Mouse (Mus musculus): Measurements from ENCODE around the gene Lekr1. TPM values are rescaled to one million over a fixed set of nuclear protein-coding genes. Genes with fewer than 3 reads are reported as not detected.
A peak's percentile ranks its signal among the peaks of the same experiment; 100 is the strongest.

The Lekr1 gene
- polyA plus RNA-seq, 1 experiment from 2014 or later = 8.6 TPM

DNA sequence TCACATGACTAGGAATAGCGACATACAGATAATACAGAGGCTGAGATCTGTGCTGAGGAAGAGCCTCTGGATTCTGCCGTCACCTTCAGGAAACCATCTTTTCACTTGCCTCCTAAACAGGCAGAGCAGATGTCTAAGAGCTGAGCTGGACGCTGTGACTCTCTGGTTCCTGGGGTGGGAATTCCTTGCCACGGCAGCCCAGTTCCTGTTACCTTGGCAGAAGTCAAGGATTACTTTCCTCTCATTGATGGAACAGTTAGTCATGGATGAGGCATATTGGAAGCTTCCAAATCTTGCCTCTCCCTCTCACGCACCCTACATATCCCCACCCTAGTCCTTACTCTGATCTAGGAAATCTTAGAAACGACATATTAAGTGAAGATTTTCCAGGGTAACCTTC is 203.7 kb downstream of the Lekr1 start:
- ATAC-seq (replicated peaks; ENCODE audit: low FRiP score, low TSS enrichment, low read depth) = no peak
- Histone ChIP-seq H3K9ac (ENCODE audit: low read length) (no peak overlapping the region), H3K4me3 (ENCODE audit: low read depth, low read length) (no peak overlapping the region), H3K9me3 (ENCODE audit: control insufficient read depth, low read length) (no peaks in the 10 kb centered on the region), H3K4me1 (replicated peaks; ENCODE audit: control insufficient read depth, insufficient read depth, low read length) (peaks cover 13% of the 10 kb centered on the region), H3K27ac (ENCODE audit: low read depth) (no peak overlapping the region), H3K4me2 (ENCODE audit: low read length) (no peak overlapping the region), H3K27me3 (replicated peaks; ENCODE audit: control insufficient read depth, insufficient read depth, low read length) (no peaks in the 10 kb centered on the region), H3K36me3 (ENCODE audit: control insufficient read depth, insufficient read depth, low read length) (no peaks in the 10 kb centered on the region)
- DNase-seq (ENCODE audit: low spot score) = no peak
- 71% methylated on average over 6 of the region's 6 CpGs for WGBS

DNA sequence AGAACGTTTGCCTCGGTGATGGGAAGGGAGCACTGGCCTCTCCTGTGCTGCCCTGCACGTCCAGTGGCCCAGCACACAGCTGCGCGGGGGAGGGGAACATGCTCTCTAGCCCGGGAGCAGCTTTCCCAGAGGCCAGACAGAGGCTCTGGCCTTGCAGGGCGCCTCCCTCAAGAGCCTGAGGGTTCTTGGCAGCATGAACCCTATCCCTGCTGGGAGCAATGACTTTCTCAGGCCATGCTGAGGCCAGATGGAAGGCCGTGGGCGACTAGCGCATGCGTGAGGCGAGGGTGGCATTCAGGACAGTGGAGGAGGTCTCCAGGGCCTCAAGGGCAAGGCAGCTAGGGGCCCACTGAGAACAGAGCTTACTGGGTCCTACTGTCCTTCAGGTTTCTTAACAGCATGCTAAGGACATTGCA is 205.2 kb downstream of the Lekr1 start:
- DNase-seq (ENCODE audit: low spot score) (peak; percentile 72), ATAC-seq (replicated peaks; ENCODE audit: low FRiP score, low TSS enrichment, low read depth) (peak; percentile 76; the same call in 1 of the 2 replicates)
- peak overlapping the region; percentile 3; the same call in 1 of the 2 replicates for H3K27ac ChIP-seq (ENCODE audit: low read depth)
- peak overlapping the region; percentile 16; the same call in 1 of the 2 replicates for H3K4me2 ChIP-seq (ENCODE audit: low read length)
- H3K9me3 ChIP-seq (ENCODE audit: control insufficient read depth, low read length) = no peaks in the 10 kb centered on the region
- H3K27me3 ChIP-seq (replicated peaks; ENCODE audit: control insufficient read depth, insufficient read depth, low read length) = no peaks in the 10 kb centered on the region
- no peak overlapping the region for H3K4me3 ChIP-seq (ENCODE audit: low read depth, low read length)
- 0 out of 2 replicates have a peak overlapping the region, but pooled peaks have one; percentile 1 for H3K9ac ChIP-seq (ENCODE audit: low read length)
- H3K4me1 ChIP-seq (replicated peaks; ENCODE audit: control insufficient read depth, insufficient read depth, low read length) = peaks cover 13% of the 10 kb centered on the region
- H3K36me3 ChIP-seq (ENCODE audit: control insufficient read depth, insufficient read depth, low read length) = no peaks in the 10 kb centered on the region
- 13% methylated on average over 12 of the region's 12 CpGs for WGBS

DNA sequence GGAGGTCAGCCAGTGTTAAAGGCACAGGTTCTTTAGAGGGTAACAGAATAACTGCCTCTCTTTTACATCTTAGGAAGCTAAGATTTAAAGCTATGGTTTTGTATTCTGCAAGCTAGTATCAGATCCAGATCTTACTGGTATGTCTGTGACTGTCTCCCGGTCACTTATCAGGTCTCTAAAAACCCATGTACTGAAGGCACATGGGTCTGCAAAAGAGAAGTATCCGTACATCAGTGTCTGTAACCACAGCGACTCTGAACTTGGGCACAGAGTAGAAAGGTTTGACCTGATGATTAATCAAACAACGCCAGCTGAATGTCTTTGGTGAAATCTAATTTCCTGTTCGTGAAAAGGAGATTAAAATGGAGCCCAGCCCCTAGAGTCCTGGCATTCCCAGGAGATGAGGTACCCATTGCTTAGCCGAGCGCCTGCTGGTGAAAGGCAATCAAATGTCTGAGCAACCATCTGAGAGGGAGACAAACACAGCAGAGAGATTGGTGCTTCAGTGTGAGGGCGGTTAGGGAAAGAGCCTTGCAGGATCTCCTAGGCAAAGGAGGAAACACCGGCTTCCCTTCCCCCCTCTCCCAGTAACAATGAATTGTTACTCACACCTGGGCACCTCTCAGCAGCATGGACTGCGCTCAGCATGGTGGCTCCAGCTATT is 205.7 kb downstream of the Lekr1 start:
- no peak overlapping the region for H3K4me3 ChIP-seq (ENCODE audit: low read depth, low read length)
- H3K9me3 ChIP-seq (ENCODE audit: control insufficient read depth, low read length) = no peaks in the 10 kb centered on the region
- ATAC-seq (replicated peaks; ENCODE audit: low FRiP score, low TSS enrichment, low read depth) = no peak; the same call in 1 of the 2 replicates
- no peak overlapping the region for H3K27ac ChIP-seq (ENCODE audit: low read depth)
- H3K27me3 ChIP-seq (replicated peaks; ENCODE audit: control insufficient read depth, insufficient read depth, low read length) = no peaks in the 10 kb centered on the region
- H3K9ac ChIP-seq (ENCODE audit: low read length) = no peak overlapping the region
- 51% methylated on average over 10 of the region's 10 CpGs for WGBS
- H3K4me2 ChIP-seq (ENCODE audit: low read length) = peak overlapping the region; percentile 16; the same call in 1 of the 2 replicates
- H3K36me3 ChIP-seq (ENCODE audit: control insufficient read depth, insufficient read depth, low read length) = no peaks in the 10 kb centered on the region
- peaks cover 13% of the 10 kb centered on the region for H3K4me1 ChIP-seq (replicated peaks; ENCODE audit: control insufficient read depth, insufficient read depth, low read length)
- DNase-seq (ENCODE audit: low spot score) = no peak

DNA sequence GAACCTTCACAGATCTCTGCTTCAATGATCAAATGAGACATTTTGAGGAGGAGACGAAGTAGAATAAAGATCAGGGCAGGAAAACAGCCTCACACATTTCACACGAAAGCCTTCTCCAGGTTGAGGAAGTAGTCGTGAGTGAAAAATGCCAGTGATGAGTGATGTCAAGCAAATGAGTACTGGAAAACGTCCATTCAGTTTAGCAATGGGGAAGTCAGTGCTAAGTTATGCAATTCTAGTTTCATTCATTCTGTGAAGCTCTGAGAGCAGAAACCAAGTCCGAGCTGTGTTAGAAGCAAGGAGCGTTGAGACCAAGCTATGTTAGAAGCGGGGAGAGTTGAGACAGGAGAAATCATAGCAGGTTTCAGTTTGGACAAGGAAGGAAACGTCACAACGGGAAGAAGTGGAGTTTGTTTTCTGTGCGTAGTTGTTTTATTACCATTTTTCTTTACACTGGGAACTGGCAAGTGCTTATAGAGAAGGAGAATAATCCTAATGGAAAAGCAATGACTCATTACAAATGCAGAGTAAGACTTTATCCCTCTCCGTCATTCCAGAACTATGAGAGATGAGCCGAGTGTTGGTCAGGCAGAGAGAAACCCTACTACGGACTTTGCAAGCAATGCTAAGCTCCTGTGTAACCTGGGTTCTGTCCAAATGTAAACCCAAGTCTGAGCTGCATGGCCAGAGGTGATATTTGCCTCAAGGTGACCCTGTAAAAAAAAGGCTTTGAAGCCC is 207.2 kb downstream of the Lekr1 start:
- DNase-seq (ENCODE audit: low spot score) (no peak), ATAC-seq (replicated peaks; ENCODE audit: low FRiP score, low TSS enrichment, low read depth) (no peak)
- Histone ChIP-seq H3K4me3 (ENCODE audit: low read depth, low read length) (no peak overlapping the region), H3K9ac (ENCODE audit: low read length) (no peak overlapping the region), H3K4me2 (ENCODE audit: low read length) (no peak overlapping the region), H3K9me3 (ENCODE audit: control insufficient read depth, low read length) (no peaks in the 10 kb centered on the region), H3K27me3 (replicated peaks; ENCODE audit: control insufficient read depth, insufficient read depth, low read length) (no peaks in the 10 kb centered on the region), H3K27ac (ENCODE audit: low read depth) (no peak overlapping the region), H3K36me3 (ENCODE audit: control insufficient read depth, insufficient read depth, low read length) (no peaks in the 10 kb centered on the region), H3K4me1 (replicated peaks; ENCODE audit: control insufficient read depth, insufficient read depth, low read length) (peaks cover 13% of the 10 kb centered on the region)
- WGBS = 71% methylated on average over 13 of the region's 13 CpGs

Small RNA genes lying within 50 kb of the gene (microRNA-seq; reads per million reads assigned to microRNA genes)
- 0.59 reads per million for gene Mir8120

Other genes with a start within 250 kb of the Lekr1 start
- 46.1 and 49.5 TPM in 2 replicates for gene Tiparp, start 137.8 kb upstream of the Lekr1 start, polyA plus RNA-seq (2014; fragmentation: Nextera tagmentation; extraction: Ambion mirVana)

All from intestine, embryonic 14.5 days (tissue).